Mouse (Mus musculus) mesoderm, embryonic 11.5 days (tissue): ENCODE results near the gene Gm3594.
"Not testable (repeated sequence)": the region's sequence is repeated elsewhere in the genome, so short reads cannot be mapped to it uniquely, and the experiment has no call there.

Experiments
- DNase-seq: peaks from one replicate; pipeline ENCODE4 v3.0.0-alpha.2; 2012; ENCODE audit warnings: low read depth, low spot score

The Gm3594 gene

GRCm38 (mm10) chr14:6444511-6444910 is at the start of gene Gm3594:
Gm3594 (minus strand) TSS chr14:6444611.
- not testable (repeated sequence) for DNase-seq

DNA sequence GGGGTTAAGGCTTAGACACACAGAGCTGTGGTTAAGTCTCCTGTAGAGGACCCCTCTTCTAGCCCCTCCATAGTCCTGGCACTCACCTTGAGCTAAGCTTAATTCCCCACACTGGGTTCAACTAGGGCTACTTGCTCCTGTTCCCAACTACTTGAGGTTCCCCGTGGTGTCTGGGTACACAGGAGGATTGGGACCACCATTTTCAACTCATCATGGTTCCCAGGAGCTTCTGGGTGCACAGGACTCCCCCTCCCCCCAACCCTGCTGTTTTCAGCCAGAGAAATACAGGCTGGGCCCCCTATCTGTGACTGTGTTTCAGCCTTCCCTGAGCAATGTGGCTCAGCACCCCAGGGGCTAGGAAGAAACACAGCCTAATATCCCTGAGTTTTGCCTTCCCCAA is 41.9 kb upstream of the Gm3594 start:
- not testable (repeated sequence) for DNase-seq

- not testable (repeated sequence) for DNase-seq
These were observed 41.1 kb upstream of the Gm3594 start for GRCm38 (mm10) chr14:6485541-6485940.

- DNase-seq = not testable (repeated sequence)
These were observed 37.7 kb upstream of the Gm3594 start for GRCm38 (mm10) chr14:6482126-6482525.

DNA sequence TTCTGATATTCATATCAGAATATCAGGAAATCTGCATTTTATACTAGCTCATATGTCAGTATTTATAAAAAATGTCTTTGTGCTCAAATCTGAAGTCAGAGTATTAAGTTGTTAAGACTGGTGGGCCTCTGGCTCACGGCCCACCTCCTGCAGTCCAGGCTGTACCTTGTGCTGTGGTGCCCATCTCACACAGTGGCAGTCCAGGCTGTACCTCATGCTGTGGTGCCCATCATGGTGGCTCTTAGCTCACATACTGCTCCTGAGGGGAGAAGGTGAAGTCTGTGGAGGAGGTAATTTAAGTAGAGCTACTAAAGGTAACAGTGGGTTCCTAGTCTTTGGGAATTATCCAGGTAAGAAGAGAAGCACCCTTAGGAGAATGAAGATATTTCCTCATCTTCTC is 27.4 kb upstream of the Gm3594 start:
- not testable (repeated sequence) for DNase-seq

GRCm38 (mm10) chr14:6440774-6441173 is 3.6 kb downstream of the Gm3594 start:
- not testable (repeated sequence) for DNase-seq

- not testable (repeated sequence) for DNase-seq
These were observed 4.2 kb downstream of the Gm3594 start for GRCm38 (mm10) chr14:6440206-6440605.

- not testable (repeated sequence) for DNase-seq
These were observed 17.6 kb downstream of the Gm3594 start for GRCm38 (mm10) chr14:6426766-6427165.

DNA sequence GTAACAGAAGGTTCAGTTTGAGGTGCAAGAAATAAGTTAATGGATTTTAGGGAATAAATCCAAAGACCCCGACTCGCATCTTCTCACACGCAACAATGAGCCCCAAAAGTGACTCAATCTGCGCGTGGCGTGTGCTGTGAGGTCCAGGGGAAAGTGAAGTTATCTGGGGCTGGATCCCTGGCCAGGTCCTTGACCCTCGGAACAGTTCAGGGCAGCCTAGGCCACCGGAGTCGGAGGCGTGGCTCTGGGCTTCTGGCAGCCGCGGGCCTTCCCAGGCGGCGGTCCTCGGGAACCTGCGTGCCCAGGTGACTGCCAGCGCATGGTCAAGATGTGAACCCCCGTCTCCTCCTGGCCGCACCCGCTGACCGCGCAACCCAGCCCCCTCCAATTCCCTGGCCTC is 18.1 kb downstream of the Gm3594 start:
- DNase-seq = not testable (repeated sequence)

DNA sequence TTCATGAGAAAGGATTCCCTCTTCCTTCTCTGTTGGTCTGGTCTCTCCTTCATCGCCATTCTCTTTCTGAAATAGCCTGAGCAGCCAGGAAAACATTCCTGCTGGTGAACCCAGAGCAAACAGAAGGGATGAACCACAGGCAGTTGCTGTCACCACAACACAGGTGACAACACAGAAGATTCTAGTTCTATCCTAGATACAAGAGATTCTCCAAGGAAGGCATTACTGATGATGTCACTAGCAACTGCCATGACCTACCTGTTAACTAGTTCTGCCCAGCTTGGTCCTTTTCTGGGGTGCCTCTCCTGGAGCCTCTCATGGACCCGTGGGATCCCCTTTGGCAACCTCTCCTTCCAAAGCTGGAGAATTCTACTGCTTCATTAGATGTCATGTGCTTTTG is 32.0 kb downstream of the Gm3594 start, which contains the start of gene Gm3591:
Gene Gm3591 (minus strand): TSS at position 101 of the 400 bp plus-strand sequence.
- DNase-seq = not testable (repeated sequence)

DNA sequence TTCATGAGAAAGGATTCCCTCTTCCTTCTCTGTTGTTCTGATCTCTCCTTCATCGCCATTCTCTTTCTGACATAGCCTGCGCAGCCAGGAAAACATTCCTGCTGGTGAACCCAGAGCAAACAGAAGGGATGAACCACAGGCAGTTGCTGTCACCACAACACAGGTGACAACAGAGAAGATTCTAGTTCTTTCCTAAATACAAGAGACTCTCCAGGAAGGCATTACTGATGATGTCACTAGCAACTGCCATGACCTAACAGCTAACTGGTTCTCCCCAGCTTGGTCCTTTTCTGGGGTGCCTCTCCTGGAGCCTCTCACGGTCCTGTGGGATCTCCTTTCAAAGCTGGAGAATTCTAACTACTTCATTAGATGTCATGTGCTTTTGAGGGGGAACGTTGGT is 54.2 kb downstream of the Gm3594 start, which contains the start of gene Gm16440:
Gene Gm16440 (minus strand): TSS at position 101 of the 400 bp plus-strand sequence.
- DNase-seq = not testable (repeated sequence)
